Mouse (Mus musculus) mesoderm, embryonic 11.5 days (tissue): ENCODE measurements around the gene Cmtm3.
A peak's percentile ranks its signal among the peaks of the same experiment; 100 is the strongest.

Source experiments
- DNase-seq: peaks from one replicate; pipeline ENCODE4 v3.0.0-alpha.2; 2012; ENCODE audit warnings: low read depth, low spot score

Gene Cmtm3

GRCm38 (mm10) chr8:104342426-104342825, 3.2 kb downstream of the Cmtm3 start:
- DNase-seq: no peak

- peak; percentile 90 for DNase-seq
These were observed 4.7 kb downstream of the Cmtm3 start for GRCm38 (mm10) chr8:104343957-104344356.

- no peak for DNase-seq
These were observed 5.4 kb downstream of the Cmtm3 start for GRCm38 (mm10) chr8:104344622-104345021.

DNA sequence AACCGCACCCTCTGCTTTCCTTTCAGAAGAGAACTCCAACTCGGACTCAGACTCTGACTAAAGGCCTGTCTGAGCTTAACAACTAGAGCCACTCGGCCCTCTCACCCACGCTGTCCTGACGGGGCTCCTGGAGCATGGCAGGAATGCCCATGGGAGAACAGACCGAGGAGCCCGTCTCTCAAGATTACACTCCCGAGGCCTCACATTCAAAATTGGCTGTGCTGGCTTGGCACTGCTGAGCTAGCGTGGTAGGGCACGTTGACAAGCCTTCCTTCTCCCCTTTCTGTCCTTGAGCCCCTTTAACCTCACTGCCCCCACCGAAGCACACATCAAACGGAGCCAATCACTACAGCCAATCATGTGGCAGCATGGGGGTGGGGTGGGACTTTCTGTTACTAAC, 7.5 kb downstream of the Cmtm3 start:
- no peak for DNase-seq

- no peak for DNase-seq
These were observed 9.8 kb downstream of the Cmtm3 start for GRCm38 (mm10) chr8:104348971-104349370.

DNA sequence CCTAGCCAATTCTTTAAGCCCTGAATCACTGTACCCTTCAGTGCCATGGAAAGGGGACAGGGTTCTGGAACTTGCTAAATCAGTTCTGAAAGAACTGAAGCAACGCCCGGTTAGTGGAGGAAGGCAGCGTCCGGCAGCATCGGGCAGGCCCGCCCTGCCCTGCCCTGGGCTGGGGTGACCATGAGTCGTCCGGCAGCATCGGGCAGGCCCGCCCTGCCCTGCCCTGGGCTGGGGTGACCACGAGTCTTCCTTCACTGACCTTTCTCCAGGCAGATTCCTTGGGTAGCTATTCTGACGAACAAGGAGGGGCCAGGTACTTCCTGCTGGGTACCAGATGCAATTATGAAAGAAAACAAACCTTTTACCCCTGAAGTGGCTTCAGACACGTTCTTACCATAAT, 10.8 kb downstream of the Cmtm3 start:
- no peak for DNase-seq

DNA sequence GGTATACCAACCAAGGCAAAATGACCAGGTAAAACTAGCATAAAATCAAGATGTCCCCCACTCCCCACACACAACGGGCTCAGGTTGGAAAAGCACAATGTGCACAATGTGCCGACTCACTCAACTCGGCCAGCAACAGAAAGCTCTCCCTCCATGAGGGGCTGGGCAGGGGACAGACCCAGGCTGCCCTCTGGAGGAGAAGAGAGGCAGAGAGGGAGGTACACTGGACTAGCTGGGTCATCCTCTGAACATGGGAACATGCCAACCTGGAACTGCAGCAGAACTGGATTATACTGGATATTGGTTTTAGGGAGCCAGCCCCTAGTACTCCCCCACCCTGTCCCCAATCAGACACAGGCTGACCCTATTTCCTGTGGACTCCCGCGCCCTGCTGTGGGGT, 14.0 kb downstream of the Cmtm3 start:
- DNase-seq: no peak

DNA sequence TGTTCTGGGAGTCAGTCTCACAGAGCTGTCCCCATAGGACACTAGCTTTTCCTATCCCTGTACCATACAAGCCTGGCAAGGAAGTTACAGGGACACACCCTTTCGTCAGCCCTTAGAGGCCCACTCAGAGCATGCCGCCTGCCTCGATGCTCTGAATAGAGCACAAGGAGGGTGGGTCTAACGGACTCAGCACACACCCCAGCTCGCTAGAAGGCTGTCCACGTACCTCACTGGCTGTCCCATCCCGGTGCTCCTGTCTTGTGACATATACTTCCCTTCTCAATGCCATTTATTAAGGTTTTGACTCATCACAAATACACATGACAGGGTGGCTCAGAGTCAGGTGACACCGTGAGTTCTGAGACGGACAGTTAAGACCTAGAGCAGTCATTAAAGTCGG, 15.3 kb downstream of the Cmtm3 start:
- DNase-seq: no peak

- no peak for DNase-seq
These were observed 19.4 kb downstream of the Cmtm3 start for GRCm38 (mm10) chr8:104358637-104359036.

DNA sequence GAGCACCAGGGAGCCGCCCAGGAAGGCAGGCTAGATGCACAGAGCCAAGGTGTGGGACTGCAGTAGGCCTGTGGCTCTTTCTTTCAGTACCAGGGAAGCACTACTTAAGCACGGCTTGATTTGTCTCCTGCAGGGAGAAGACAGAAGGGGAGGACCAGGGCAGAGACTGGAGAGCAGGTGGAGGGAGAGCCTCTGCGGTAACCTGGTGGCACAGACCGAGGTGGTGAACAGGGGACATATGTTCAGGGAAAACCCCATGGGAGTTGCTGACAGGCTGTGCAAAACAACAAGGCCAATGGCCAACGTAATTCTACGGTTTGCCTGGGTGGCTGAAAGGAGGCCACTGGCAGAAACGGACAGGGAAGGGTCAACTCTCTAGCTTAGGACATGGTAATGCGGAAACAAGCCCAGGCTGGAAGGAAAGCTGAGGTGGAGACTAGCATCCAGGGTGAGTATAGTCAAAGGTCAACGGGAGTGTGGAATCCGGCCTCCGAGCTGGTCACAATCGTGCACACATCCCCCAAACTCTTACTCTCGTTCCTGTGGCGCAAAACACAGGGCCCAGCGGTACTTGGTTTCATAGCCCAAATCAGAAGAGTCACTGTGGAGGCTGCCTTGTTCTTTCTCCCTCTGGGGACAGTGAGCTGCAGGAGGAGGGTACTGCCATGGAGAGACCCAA, 20.7 kb downstream of the Cmtm3 start:
- DNase-seq: no peak

DNA sequence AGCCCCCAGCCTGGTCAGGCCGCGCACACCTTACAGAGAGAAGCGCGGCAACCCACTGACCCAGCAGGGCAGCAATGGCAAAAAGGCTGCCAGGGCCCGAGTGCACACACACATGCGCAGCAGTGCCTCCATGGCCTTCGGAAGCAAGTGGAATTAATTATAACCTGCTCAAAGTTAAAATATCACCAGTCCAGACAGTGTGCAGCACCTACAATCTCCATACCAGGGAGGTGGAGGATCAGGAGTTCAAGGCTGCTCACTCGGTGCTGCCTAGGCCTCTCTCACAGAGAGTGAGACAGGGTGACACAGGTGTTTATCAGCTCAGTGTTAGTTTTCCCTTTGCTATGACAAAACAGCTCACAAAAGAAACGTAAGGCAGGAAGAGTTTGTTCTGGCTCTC, 26.5 kb downstream of the Cmtm3 start:
- DNase-seq: no peak

- DNase-seq: no peak
These were observed 28.2 kb downstream of the Cmtm3 start for GRCm38 (mm10) chr8:104367398-104367797.

DNA sequence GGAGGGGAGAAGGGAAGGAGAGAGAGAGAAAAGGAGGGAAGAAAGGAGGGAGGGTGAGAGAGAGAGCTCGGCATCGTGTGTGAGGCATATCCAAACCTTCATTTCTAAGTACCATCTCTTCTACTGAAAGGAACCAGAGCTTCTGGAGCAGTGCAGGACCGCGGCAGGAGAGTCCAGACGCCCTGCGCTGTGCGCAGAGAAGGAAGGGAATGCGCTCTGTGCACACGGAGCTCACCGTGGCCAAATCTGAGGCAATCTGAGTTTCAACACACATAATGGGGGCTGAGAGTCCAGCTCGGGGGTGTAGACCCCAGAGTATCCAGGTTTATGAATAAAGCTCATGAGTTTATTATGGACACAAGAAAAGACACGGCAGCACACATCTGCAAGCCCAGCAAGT, 30.4 kb downstream of the Cmtm3 start:
- no peak for DNase-seq

- no peak for DNase-seq
These were observed 30.9 kb downstream of the Cmtm3 start for GRCm38 (mm10) chr8:104370071-104370470.

DNA sequence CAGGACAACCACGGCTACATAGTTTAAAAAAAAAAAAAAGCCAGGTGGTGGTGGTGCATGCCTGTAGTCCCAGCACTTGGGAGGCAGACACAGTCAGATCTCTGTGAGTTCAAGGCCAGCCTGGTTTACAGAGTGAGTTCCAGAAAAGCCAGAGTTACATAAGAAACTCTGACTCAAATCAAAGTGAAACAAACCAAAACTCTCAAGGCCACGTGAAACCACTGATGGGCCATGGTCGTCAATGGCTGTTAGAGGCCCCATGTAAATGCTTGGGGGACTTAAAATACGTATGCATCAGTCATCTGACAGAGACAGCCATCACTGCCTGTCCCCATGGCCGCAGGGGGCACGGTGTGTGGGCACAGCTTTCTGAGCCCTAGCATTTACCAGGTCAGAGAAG, 31.9 kb downstream of the Cmtm3 start:
- DNase-seq: no peak

DNA sequence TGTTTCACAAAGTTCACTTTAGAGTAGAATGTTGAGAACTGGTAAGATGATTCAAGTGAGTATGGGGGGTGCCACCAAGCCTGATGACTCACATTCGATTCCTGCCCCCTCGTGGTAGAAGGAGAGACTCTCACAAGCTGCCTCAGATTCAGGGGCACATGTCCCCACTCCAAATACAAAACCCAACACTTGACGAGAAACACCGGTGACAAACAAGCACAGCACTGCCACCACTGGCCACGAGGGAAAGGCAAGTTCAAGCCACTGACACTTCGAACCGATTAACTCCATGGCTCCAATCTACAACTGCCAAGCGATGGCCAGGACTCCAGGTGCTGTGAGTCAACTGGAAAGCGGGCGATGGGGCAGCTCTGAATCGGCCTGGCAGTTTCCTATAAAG, 34.6 kb downstream of the Cmtm3 start:
- no peak for DNase-seq

DNA sequence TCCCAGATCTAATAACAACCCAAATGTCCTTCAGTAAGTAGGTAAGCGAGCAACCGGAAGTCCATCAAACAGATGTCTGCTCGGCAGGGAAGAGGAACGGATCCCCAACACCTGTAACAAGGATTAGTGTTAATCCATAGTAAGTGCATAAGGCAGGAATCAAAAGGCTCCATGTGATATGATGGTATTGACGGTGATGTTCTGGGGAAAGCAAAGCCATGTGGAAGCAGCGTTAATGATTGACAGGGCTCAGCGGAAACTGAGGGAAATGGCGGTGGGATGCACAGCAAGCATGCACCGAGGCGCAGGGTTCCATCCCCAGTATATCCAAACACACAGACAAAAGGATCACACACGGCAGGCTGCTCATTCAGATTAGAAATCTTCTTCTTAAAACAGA, 35.1 kb downstream of the Cmtm3 start:
- DNase-seq: no peak

DNA sequence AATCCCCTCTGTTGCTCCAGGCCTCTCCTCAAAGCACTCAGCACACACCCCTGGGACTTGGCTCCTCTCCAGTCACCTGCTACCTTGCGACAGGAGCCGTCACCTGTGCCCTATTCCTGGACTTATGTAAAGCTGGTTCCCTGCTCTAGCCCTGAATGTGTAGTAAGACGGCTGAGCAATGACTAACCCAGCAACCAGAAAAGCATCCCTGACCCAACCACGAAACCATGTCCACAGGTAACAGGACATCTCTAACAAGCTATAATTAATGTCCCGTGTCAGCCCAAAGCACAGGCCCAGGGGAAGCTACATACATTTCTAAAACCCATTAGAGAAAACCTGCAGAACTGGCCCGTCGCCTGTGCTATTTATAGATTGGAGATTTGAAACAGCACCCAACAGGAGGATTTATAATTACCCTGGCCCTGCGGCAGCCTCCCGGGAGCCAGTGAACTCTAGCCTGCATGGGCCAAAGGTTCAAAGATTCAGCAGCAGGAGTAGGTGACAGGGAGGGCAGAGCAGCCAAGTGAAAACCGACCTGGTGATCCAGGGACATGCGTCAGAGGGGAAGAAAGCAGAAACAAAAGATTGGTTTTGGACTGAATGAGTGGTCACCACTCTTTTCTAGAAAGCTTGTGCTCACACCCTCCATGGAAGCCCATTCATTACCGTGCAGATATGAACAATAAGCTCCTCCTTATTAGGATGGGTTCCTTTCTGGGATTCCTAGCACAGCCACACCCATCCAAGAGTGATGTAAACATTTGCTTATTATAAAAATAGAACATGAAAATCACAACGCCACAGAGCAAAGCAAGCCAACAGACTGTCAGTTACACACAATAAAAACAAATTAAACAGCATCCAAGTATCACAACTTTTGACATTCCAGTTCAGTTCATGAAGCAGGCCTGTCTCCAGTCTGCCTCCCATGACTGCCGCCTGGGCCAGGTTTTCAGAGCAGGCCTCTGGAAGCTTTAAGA, 35.9 kb downstream of the Cmtm3 start:
- DNase-seq: peak; percentile 30

- no peak for DNase-seq
These were observed 36.7 kb downstream of the Cmtm3 start for GRCm38 (mm10) chr8:104375959-104376358.

DNA sequence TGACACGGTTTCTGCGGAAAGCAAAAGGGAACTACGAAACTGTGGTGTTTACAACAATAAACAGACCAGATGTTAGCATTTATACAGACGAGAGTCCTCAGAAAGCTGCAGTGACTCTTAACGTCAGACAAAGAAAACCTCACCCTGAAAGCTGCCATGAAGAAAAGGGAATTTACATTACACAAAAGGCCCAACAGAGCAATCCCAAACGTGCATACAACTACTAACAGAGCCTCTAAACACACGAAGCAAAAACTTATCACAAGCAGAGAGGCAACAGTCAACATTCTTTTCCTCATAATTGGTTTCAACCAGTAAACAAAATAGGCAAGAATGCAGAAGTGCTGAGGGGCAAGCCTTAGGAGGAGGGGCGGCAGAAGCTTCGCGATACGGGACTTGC, 37.5 kb downstream of the Cmtm3 start:
- DNase-seq: no peak

DNA sequence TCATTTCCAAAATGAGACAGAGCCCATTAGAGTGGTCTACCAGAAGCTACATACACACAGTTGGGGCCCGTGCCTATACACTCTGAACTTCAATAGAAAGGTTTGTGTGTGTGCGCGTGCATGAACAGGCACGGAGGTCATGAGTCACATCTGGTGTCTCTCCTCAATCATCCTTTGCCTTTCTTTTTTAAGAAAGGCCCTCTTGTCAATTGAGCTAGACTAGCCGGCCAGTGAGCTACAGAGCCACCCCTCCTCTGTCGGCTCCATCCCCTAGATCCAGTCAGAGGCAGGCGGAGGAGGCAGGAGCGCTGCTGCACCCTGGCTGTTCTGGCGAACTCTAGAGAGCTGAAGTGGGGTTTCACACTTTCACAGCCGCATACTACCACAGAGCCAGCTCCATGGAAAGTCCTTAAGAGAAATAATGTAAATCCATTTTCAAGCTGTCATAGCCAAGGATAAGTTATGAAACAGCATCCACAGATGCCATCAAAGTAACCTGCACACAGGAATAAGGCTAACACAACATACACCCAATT, 40.2 kb downstream of the Cmtm3 start:
- peak; percentile 66 for DNase-seq

DNA sequence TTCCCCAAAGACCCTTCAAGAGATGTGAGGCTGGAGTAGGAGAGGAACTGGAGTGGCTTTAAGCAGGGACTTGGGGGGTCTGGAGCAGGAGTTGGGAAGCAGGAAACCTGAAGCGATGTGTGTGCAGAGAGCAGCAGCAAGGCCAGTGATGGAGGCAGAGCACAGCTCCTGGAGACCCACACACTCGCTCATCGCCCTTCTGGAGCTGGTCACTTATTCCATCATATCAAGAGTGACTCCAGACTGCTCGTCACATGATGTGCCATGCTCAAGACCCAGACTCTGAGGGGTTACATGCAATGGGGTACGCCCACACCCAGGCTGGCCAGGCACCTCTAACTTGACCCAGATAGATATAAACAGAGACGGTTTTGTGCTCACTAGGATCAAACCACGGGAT, 41.1 kb downstream of the Cmtm3 start:
- no peak for DNase-seq

DNA sequence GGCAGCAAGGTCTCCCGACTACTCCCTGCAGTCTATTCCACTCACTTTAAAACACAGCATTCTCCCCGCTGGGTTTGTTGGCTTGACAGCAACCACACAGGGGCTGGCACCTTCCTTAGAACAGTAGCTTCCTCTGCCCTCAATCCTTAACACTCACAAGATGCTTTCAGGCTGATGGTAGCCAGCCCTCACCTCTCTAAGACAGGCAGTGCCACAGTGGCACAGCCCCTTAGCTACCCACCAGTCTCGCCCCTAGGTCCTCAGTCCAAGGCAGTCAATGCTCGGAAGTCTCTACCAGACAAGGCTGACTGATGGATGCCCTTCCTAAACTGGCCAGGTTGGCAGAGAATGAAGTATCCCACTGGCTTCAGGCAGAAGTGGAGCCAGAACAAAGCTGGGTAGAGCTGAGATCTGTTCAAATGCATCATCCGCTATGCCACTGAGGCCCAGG, 41.8 kb downstream of the Cmtm3 start:
- no peak for DNase-seq
